Mouse (Mus musculus): ENCODE data around the gene H2afy. TPM values are rescaled to one million over a fixed set of nuclear protein-coding genes. Genes with fewer than 3 reads are reported as not detected.

Gene H2afy
- polyA plus RNA-seq, 1 experiment from 2014 or later: 422 TPM

DNA sequence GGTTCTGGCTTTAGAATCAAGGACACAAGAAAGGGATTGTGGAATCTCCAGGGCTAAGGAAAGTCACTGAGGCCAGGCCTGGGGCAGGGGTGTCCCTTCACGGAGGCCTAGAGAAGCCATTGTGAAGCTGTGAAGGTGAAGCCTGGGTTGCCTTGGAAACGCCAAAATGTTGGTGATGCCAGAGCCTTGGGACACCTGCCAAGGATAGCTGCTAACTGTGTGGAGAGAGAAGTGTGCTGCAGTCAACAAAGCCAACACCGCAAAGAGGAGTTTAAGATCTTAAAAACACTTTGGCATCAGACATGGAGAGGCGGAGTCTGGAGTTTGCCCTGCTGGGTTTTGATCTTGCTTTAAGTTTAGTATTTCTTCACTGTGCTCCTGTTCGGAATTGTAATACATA, 54.5 kb downstream of the H2afy start:
- Histone ChIP-seq H3K36me3 (peaks cover 98% of the 10 kb centered on the region), H3K9me3 (no peaks in the 10 kb centered on the region), H3K27ac (no peak overlapping the region), H3K4me3 (no peak overlapping the region), H3K9ac (no peak overlapping the region), H3K4me1 (peaks cover 29% of the 10 kb centered on the region), H3K27me3 (no peaks in the 10 kb centered on the region), H3K4me2 (replicated peaks) (no peak overlapping the region)
- 75% methylated on average over 5 of the region's 5 CpGs for WGBS
- no peak for ATAC-seq (ENCODE audit: low FRiP score, low read depth)

DNA sequence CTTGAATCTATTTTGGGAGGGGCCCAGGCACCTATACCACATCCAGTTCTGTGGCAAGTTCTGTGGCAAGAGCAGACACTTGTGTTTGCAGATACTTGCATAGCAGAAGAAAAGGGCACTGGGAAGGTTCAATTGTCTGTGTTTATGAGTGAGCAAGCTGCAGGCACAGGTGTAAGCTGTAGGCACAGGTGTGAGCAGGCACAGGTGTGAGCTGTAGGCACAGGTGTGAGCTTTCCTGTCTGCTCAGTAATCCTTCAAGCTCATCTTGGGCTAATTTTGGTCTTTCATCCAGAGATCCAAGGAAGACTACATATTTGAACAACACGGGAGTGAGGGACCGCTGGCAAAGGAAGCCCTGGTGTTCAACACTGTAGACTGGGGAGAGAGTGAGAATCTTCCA, 56.5 kb downstream of the H2afy start:
- no peak overlapping the region for H3K9ac ChIP-seq
- peak overlapping the region; percentile 33; the same call in 1 of the 2 replicates for H3K27ac ChIP-seq
- H3K4me3 ChIP-seq: no peak overlapping the region
- no peak overlapping the region for H3K4me2 ChIP-seq (replicated peaks)
- 77% methylated on average over 2 of the region's 2 CpGs for WGBS
- no peak for ATAC-seq (ENCODE audit: low FRiP score, low read depth)
- no peaks in the 10 kb centered on the region for H3K27me3 ChIP-seq
- no peaks in the 10 kb centered on the region for H3K9me3 ChIP-seq
- peaks cover 35% of the 10 kb centered on the region for H3K4me1 ChIP-seq
- peaks cover 98% of the 10 kb centered on the region for H3K36me3 ChIP-seq

GRCm38 (mm10) chr13:56078724-56079262, 57.4 kb downstream of the H2afy start:
- Histone ChIP-seq H3K9ac (no peak overlapping the region), H3K27me3 (no peaks in the 10 kb centered on the region), H3K9me3 (no peaks in the 10 kb centered on the region), H3K27ac (no peak overlapping the region), H3K4me1 (peaks cover 44% of the 10 kb centered on the region), H3K4me2 (replicated peaks) (no peak overlapping the region), H3K36me3 (peaks cover 98% of the 10 kb centered on the region), H3K4me3 (no peak overlapping the region)
- 22% methylated on average over 17 of the region's 17 CpGs for WGBS
- peak; percentile 73 for ATAC-seq (ENCODE audit: low FRiP score, low read depth)

DNA sequence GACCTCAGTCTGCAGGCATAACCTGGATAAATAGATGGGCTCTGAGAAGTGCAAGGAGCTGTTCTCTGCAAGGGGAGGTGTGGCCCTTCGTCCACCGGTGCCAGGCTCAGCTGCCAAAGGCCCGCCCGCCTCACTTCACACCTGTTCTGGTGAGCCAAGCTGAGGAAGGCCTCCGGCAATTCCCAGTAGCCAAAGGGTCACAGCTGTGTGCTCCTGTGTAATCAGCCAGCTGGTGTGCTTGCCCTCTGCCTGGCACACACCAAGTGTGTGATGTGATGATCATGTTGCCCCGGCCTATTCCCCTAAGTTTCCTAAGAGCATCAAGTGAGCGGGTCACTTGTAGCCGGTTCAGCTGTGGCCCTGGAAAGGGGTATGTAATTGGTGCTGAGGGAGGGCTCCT, 60.2 kb downstream of the H2afy start:
- Histone ChIP-seq H3K4me2 (replicated peaks) (no peak overlapping the region), H3K4me1 (peaks cover 53% of the 10 kb centered on the region), H3K9me3 (no peaks in the 10 kb centered on the region), H3K4me3 (no peak overlapping the region), H3K9ac (no peak overlapping the region), H3K36me3 (peaks cover 90% of the 10 kb centered on the region), H3K27me3 (no peaks in the 10 kb centered on the region), H3K27ac (peak overlapping the region; percentile 33; the same call in 1 of the 2 replicates)
- 73% methylated on average over 8 of the region's 8 CpGs for WGBS
- no peak for ATAC-seq (ENCODE audit: low FRiP score, low read depth)

DNA sequence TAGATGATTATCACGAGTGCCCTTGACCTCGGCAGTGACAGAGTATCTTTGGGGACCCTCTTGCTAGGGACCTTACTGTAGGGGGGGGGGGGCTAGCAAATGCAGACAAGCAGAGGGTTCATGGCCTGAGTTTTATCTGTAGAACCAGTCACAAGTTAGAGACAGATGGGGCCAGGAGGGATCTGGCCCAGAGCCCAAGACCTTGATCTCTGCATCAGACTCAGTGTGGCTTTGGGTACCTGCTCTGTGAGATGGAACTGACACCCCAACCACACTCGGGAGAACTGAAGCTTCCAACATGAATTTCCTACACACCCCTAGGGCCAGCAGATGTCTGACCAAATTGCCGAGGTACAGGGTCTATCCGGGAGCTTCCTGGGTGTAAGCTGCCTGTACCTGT, 63.0 kb downstream of the H2afy start:
- peaks cover 61% of the 10 kb centered on the region for H3K4me1 ChIP-seq
- peaks cover 72% of the 10 kb centered on the region for H3K36me3 ChIP-seq
- ATAC-seq (ENCODE audit: low FRiP score, low read depth): no peak
- H3K9ac ChIP-seq: no peak overlapping the region
- no peaks in the 10 kb centered on the region for H3K27me3 ChIP-seq
- WGBS: 68% methylated on average over 5 of the region's 5 CpGs
- no peaks in the 10 kb centered on the region for H3K9me3 ChIP-seq
- H3K27ac ChIP-seq: no peak overlapping the region; the same call in 1 of the 2 replicates
- H3K4me2 ChIP-seq (replicated peaks): no peak overlapping the region
- no peak overlapping the region for H3K4me3 ChIP-seq

GRCm38 (mm10) chr13:56072268-56072607, 63.9 kb downstream of the H2afy start:
- ATAC-seq (ENCODE audit: low FRiP score, low read depth): 0 out of 2 replicates have a peak, but pooled peaks have one; percentile 4
- WGBS: 20% methylated on average over 4 of the region's 4 CpGs
- peaks cover 64% of the 10 kb centered on the region for H3K4me1 ChIP-seq

DNA sequence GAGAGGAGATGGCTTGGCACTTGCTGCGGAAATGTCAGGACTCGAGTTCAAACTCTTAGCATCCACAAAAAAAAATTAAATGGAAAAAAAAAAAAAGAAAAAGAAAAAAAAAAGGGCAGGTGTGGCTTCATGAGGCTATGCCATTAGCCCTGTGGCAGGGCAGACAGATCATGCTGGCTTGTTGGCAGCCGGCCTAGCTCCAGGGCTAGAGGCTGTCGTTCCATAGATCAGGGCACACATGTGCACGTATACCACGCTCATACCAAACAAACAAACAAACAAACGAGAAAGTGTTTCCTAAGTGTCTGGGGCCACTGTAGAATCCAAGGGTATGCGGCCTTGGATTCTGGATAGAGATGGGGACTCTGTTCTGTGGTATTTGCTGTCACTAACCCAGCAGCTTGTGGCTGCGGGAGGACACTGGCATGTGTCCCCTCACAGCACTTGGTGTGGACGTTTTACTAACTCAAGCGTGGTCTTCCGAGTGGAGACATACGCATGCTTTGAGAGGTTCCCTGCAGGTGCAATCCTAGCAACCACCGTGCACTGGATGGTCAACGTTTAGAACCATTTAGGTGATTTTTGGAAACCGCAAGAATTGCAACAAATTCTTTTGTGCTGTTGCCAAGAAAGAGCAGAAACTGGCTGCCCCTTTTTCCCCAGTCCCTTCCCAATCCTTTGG, 64.4 kb downstream of the H2afy start:
- H3K4me3 ChIP-seq: no peak overlapping the region
- peaks cover 66% of the 10 kb centered on the region for H3K4me1 ChIP-seq
- H3K36me3 ChIP-seq: peaks cover 57% of the 10 kb centered on the region
- WGBS: 63% methylated on average over 16 of the region's 16 CpGs
- peak; percentile 16; the same call in 1 of the 2 replicates for ATAC-seq (ENCODE audit: low FRiP score, low read depth)
- H3K9ac ChIP-seq: no peak overlapping the region
- no peaks in the 10 kb centered on the region for H3K27me3 ChIP-seq
- H3K27ac ChIP-seq: peak overlapping the region; percentile 58; the same call in 1 of the 2 replicates
- no peak overlapping the region for H3K4me2 ChIP-seq (replicated peaks)
- H3K9me3 ChIP-seq: no peaks in the 10 kb centered on the region

More at GRCm38 (mm10) chr13:56072268-56072607, 63.9 kb downstream of the H2afy start:
- H3K9me3 ChIP-seq: no peaks in the 10 kb centered on the region
- H3K9ac ChIP-seq: no peak overlapping the region
- peaks cover 63% of the 10 kb centered on the region for H3K36me3 ChIP-seq
- H3K27me3 ChIP-seq: no peaks in the 10 kb centered on the region
- no peak overlapping the region for H3K4me2 ChIP-seq (replicated peaks)
- H3K4me3 ChIP-seq: no peak overlapping the region
- H3K27ac ChIP-seq: peak overlapping the region; percentile 52; the same call in 1 of the 2 replicates

GRCm38 (mm10) chr13:56069643-56070042, 66.5 kb downstream of the H2afy start:
- Histone ChIP-seq H3K27ac (no peak overlapping the region), H3K36me3 (peaks cover 37% of the 10 kb centered on the region), H3K4me2 (replicated peaks) (no peak overlapping the region), H3K9ac (no peak overlapping the region), H3K27me3 (peaks cover 9% of the 10 kb centered on the region), H3K4me1 (peaks cover 75% of the 10 kb centered on the region), H3K4me3 (no peak overlapping the region), H3K9me3 (no peaks in the 10 kb centered on the region)
- 65% methylated on average over 6 of the region's 6 CpGs for WGBS
- ATAC-seq (ENCODE audit: low FRiP score, low read depth): no peak

- Histone ChIP-seq H3K27me3 (peaks cover 12% of the 10 kb centered on the region), H3K36me3 (peaks cover 26% of the 10 kb centered on the region), H3K9me3 (no peaks in the 10 kb centered on the region), H3K4me3 (no peak overlapping the region), H3K4me2 (replicated peaks) (no peak overlapping the region), H3K9ac (no peak overlapping the region), H3K4me1 (peaks cover 77% of the 10 kb centered on the region), H3K27ac (no peak overlapping the region)
- ATAC-seq (ENCODE audit: low FRiP score, low read depth): no peak
- 17% methylated on average over 4 of the region's 4 CpGs for WGBS
These were observed 67.6 kb downstream of the H2afy start for GRCm38 (mm10) chr13:56068517-56068916.

- peaks cover 17% of the 10 kb centered on the region for H3K27me3 ChIP-seq
- H3K9me3 ChIP-seq: no peaks in the 10 kb centered on the region
- peaks cover 18% of the 10 kb centered on the region for H3K36me3 ChIP-seq
- no peak for ATAC-seq (ENCODE audit: low FRiP score, low read depth)
- no peak overlapping the region for H3K9ac ChIP-seq
- H3K27ac ChIP-seq: peak overlapping the region; percentile 61; the same call in 1 of the 2 replicates
- peaks cover 85% of the 10 kb centered on the region for H3K4me1 ChIP-seq
- H3K4me2 ChIP-seq (replicated peaks): no peak overlapping the region
- no peak overlapping the region for H3K4me3 ChIP-seq
- 93% methylated on average over 2 of the region's 2 CpGs for WGBS
These were observed 69.3 kb downstream of the H2afy start for GRCm38 (mm10) chr13:56066904-56067303.

GRCm38 (mm10) chr13:56066152-56066551, 70.0 kb downstream of the H2afy start:
- Histone ChIP-seq H3K36me3 (peaks cover 10% of the 10 kb centered on the region), H3K9ac (no peak overlapping the region), H3K4me1 (peaks cover 80% of the 10 kb centered on the region), H3K9me3 (no peaks in the 10 kb centered on the region), H3K27ac (peak overlapping the region; percentile 87), H3K27me3 (peaks cover 24% of the 10 kb centered on the region), H3K4me3 (no peak overlapping the region), H3K4me2 (replicated peaks) (0 out of 2 replicates have a peak overlapping the region, but pooled peaks have one; percentile 1)
- ATAC-seq (ENCODE audit: low FRiP score, low read depth): peak; percentile 84
- WGBS: 31% methylated on average over 21 of the region's 21 CpGs

- Histone ChIP-seq H3K9me3 (no peaks in the 10 kb centered on the region), H3K4me1 (peaks cover 15% of the 10 kb centered on the region), H3K9ac (no peak overlapping the region), H3K4me2 (replicated peaks) (no peak overlapping the region), H3K36me3 (no peaks in the 10 kb centered on the region), H3K27ac (no peak overlapping the region), H3K4me3 (no peak overlapping the region), H3K27me3 (peaks cover 25% of the 10 kb centered on the region)
- ATAC-seq (ENCODE audit: low FRiP score, low read depth): no peak
- WGBS: 80% methylated on average over 8 of the region's 8 CpGs
These were observed 78.4 kb downstream of the H2afy start for GRCm38 (mm10) chr13:56057761-56058160.
